Mouse (Mus musculus) CH12.LX (cell line): ENCODE results near the gene Necab2. TPM values are rescaled to one million over a fixed set of nuclear protein-coding genes. Genes with fewer than 3 reads are reported as not detected.

Source experiments
- DNase-seq: peaks from one replicate; pipeline ENCODE4 v3.0.0-alpha.2; 2013; ENCODE audit errors: extremely low read depth
- H3K27ac ChIP-seq: 2 replicates; pipeline ENCODE4 v1.5.1; 2012; ENCODE audit warnings: low read depth, mild to moderate bottlenecking, control low read depth, moderate library complexity; ENCODE audit not compliant: insufficient read depth
- H3K27me3 ChIP-seq: replicated peaks from 2 replicates; pipeline ENCODE3; 2012; ENCODE audit warnings: inconsistent platforms
- H3K36me3 ChIP-seq, 2 experiments: replicated peaks in 1 of 2; 2 replicates each; pipeline versions ENCODE3 to v1.6.1; 2012; ENCODE audit warnings: inconsistent platforms in 1 of 2, low read length in 1 of 2, mild to moderate bottlenecking in 1 of 2, mixed read lengths in 1 of 2, moderate library complexity in 1 of 2; ENCODE audit not compliant: control insufficient read depth in 1 of 2, insufficient read depth in 1 of 2
- H3K4me1 ChIP-seq, 2 experiments: 2 replicates each; pipeline ENCODE4 v1.6.1; 2012; ENCODE audit warnings: inconsistent platforms in 1 of 2, moderate library complexity in 1 of 2; ENCODE audit not compliant: insufficient read depth in 2 of 2, control insufficient read depth in 1 of 2
- H3K4me2 ChIP-seq: 2 replicates; pipeline ENCODE4 v1.6.1; 2012; ENCODE audit warnings: low read depth, mild to moderate bottlenecking, control low read depth; ENCODE audit not compliant: poor library complexity, insufficient read depth, severe bottlenecking
- H3K4me3 ChIP-seq, 3 experiments: fragments of 150-350 bp in 1 of 3; sonication (generic) in 1 of 3; replicated peaks in 1 of 3; 2 replicates each; pipeline versions ENCODE3 to v1.5.1; 2011 to 2012; ENCODE audit warnings: low read depth in 2 of 3, low read length in 2 of 3, mild to moderate bottlenecking in 2 of 3, moderate library complexity in 2 of 3, control low read depth in 1 of 3, improper control_type of control experiment in 1 of 3, inconsistent platforms in 1 of 3, mixed read lengths in 1 of 3; ENCODE audit not compliant: poor library complexity in 1 of 3
- H3K79me2 ChIP-seq: replicated peaks from 2 replicates; pipeline ENCODE4 v1.6.1; 2012; ENCODE audit warnings: mild to moderate bottlenecking, moderate library complexity; ENCODE audit not compliant: control insufficient read depth, poor library complexity, insufficient read depth, severe bottlenecking; ENCODE audit errors: extremely low read depth
- H3K9ac ChIP-seq: 2 replicates; pipeline ENCODE4 v1.6.1; 2012; ENCODE audit warnings: low read depth, mild to moderate bottlenecking, control low read depth, moderate library complexity; ENCODE audit not compliant: insufficient read depth
- H3K9me3 ChIP-seq: replicated peaks from 2 replicates; pipeline ENCODE3; 2012; ENCODE audit warnings: low read length, inconsistent platforms, mixed read lengths
- BHLHE40 ChIP-seq: IDR thresholded peaks from 2 replicates; pipeline ENCODE4 v1.6.1; 2011; ENCODE audit warnings: mild to moderate bottlenecking, low read depth, low read length, improper control_type of control experiment
- CHD1 ChIP-seq: IDR thresholded peaks from 2 replicates; pipeline ENCODE4 v1.6.1; 2012; ENCODE audit warnings: low read depth, low read length, improper control_type of control experiment, inconsistent platforms
- CHD2 ChIP-seq: IDR thresholded peaks from 2 replicates; pipeline ENCODE4 v1.6.1; 2011; ENCODE audit warnings: low read length, improper control_type of control experiment
- E2F4 ChIP-seq: IDR thresholded peaks from 2 replicates; pipeline ENCODE4 v1.6.1; 2011; ENCODE audit warnings: low read depth, low read length, improper control_type of control experiment; ENCODE audit not compliant: insufficient replicate concordance
- EP300 ChIP-seq: IDR thresholded peaks from 2 replicates; pipeline ENCODE4 v1.6.1; 2011; ENCODE audit warnings: low read length, improper control_type of control experiment
- IRF4 ChIP-seq: IDR thresholded peaks from 2 replicates; pipeline ENCODE4 v1.6.1; 2014; ENCODE audit warnings: low read depth, mild to moderate bottlenecking, inconsistent platforms, low read length, improper control_type of control experiment
- JUND ChIP-seq: conservative IDR thresholded peaks from 2 replicates; pipeline ENCODE4 v1.6.1; 2011; ENCODE audit warnings: low read depth, low read length, improper control_type of control experiment
- KAT2A ChIP-seq: IDR thresholded peaks from 2 replicates; pipeline ENCODE4 v1.6.1; 2012; ENCODE audit warnings: low read length, improper control_type of control experiment, inconsistent platforms; ENCODE audit not compliant: insufficient replicate concordance
- MAX ChIP-seq: IDR thresholded peaks from 2 replicates; pipeline ENCODE4 v1.6.1; 2011; ENCODE audit warnings: low read length, improper control_type of control experiment
- MAZ ChIP-seq: IDR thresholded peaks from 2 replicates; pipeline ENCODE4 v1.6.1; 2012; ENCODE audit warnings: low read depth, mild to moderate bottlenecking, inconsistent platforms, low read length, improper control_type of control experiment, moderate library complexity
- MEF2A ChIP-seq: IDR thresholded peaks from 2 replicates; pipeline ENCODE4 v1.6.1; 2014; ENCODE audit warnings: low read depth, mild to moderate bottlenecking, inconsistent platforms, low read length, improper control_type of control experiment, borderline replicate concordance
- NRF1 ChIP-seq: IDR thresholded peaks from 2 replicates; pipeline ENCODE4 v1.6.1; 2014; ENCODE audit warnings: low read depth, mild to moderate bottlenecking, inconsistent platforms, low read length, improper control_type of control experiment, moderate library complexity
- PAX5 ChIP-seq: IDR thresholded peaks from 2 replicates; pipeline ENCODE4 v1.6.1; 2012; ENCODE audit warnings: low read length, inconsistent platforms, mixed read lengths
- POLR2AphosphoS2 ChIP-seq: IDR thresholded peaks from 2 replicates; pipeline ENCODE4 v1.6.1; 2011; ENCODE audit warnings: low read depth, low read length, improper control_type of control experiment
- RAD21 ChIP-seq: IDR thresholded peaks from 2 replicates; pipeline ENCODE4 v1.6.1; 2011; ENCODE audit warnings: low read depth, mild to moderate bottlenecking, low read length, improper control_type of control experiment, moderate library complexity
- SIN3A ChIP-seq: IDR thresholded peaks from 2 replicates; pipeline ENCODE4 v1.6.1; 2012; ENCODE audit warnings: low read length, improper control_type of control experiment, inconsistent platforms
- USF1 ChIP-seq: IDR thresholded peaks from 2 replicates; pipeline ENCODE4 v1.6.1; 2014; ENCODE audit warnings: low read depth, mild to moderate bottlenecking, inconsistent platforms, low read length, improper control_type of control experiment
- USF2 ChIP-seq: conservative IDR thresholded peaks from 2 replicates; pipeline ENCODE4 v1.6.1; 2011; ENCODE audit warnings: low read depth, low read length, improper control_type of control experiment
- ZKSCAN1 ChIP-seq: IDR thresholded peaks from 2 replicates; pipeline ENCODE4 v1.6.1; 2012; ENCODE audit warnings: low read depth, inconsistent platforms, low read length, improper control_type of control experiment, borderline replicate concordance
- ZNF384 ChIP-seq: IDR thresholded peaks from 2 replicates; pipeline ENCODE4 v1.6.1; 2012; ENCODE audit warnings: low read depth, low read length, improper control_type of control experiment, inconsistent platforms
- dilution Hi-C: fragments of 300-500 bp; cut with MboI; formaldehyde crosslinking; loops from 2 replicates; pipeline ENCODE4 v1.14.3; 2020; ENCODE audit warnings: low sequenced_read_pairs; ENCODE audit not compliant: extremely low pct_unique_long_range_greater_than_20kb, extremely low pct_ligation_motif_present
- in situ Hi-C: fragments of 300-500 bp; cut with MboI; formaldehyde crosslinking; loops from 3 replicates; pipeline ENCODE4 v1.14.3; 2019; ENCODE audit warnings: low sequenced_read_pairs, low pct_ligation_motif_present, low pct_unique_long_range_greater_than_20kb, mixed read lengths
- polyA plus RNA-seq: library from polyadenylated mRNA; unstranded; fragments of >175 nt; gene quantifications from 2 replicates; pipeline ENCODE4 v1.2.1, GENCODE M21; 2012; ENCODE audit warnings: low read depth; ENCODE audit not compliant: insufficient read length
- total RNA-seq, 2 experiments: library from RNA; depleted of rRNA; stranded (reverse); fragments of 300-350 nt in 1 of 2; fragments of >200 nt in 1 of 2; gene quantifications; 2 replicates each; pipeline ENCODE4 v1.2.3; 2012 to 2014

Necab2 gene
- total and polyA plus RNA-seq, 3 experiments, result not detected

- no peaks in the 10 kb centered on the region for H3K27me3 ChIP-seq
- peaks cover 10 to 33% of the 10 kb centered on the region in 2 experiments for H3K36me3 ChIP-seq
- no peaks in the 10 kb centered on the region for H3K9me3 ChIP-seq
- no peak overlapping the region for H3K4me3 ChIP-seq
- H3K4me2 ChIP-seq, result no peak overlapping the region
- H3K79me2 ChIP-seq, result no peaks in the 10 kb centered on the region
- in situ Hi-C loops (no loop called here), dilution Hi-C loops (no loop called here)
- no peak overlapping the region for H3K9ac ChIP-seq
- DNase-seq, result no peak
- no peak overlapping the region for H3K27ac ChIP-seq
- TF ChIP-seq SIN3A (no peak), EP300 (no peak), CHD2 (no peak), NRF1 (no peak), ZKSCAN1 (no peak), KAT2A (no peak), MEF2A (no peak), ZNF384 (no peak)
- peaks cover 10 to 16% of the 10 kb centered on the region in 2 experiments; a peak in 3 of 4 replicates for H3K4me1 ChIP-seq
Measured at GRCm38 (mm10) chr8:119398558-119398957, 48.0 kb upstream of the Necab2 start.

GRCm38 (mm10) chr8:119399255-119399654 lies 47.3 kb upstream of the Necab2 start:
- Histone ChIP-seq H3K9ac (no peak overlapping the region), H3K27me3 (no peaks in the 10 kb centered on the region), H3K79me2 (no peaks in the 10 kb centered on the region), H3K27ac (no peak overlapping the region), H3K4me3 (no peak overlapping the region), H3K4me1 (peaks cover 6 to 16% of the 10 kb centered on the region in 2 experiments; a peak in 3 of 4 replicates), H3K36me3 (peaks cover 10 to 34% of the 10 kb centered on the region in 2 experiments), H3K9me3 (no peaks in the 10 kb centered on the region), H3K4me2 (no peak overlapping the region)
- no peak for TF ChIP-seq USF1
- TF ChIP-seq BHLHE40, result no peak
- TF ChIP-seq E2F4, result no peak
- TF ChIP-seq JUND, result no peak
- DNase-seq, result no peak
- in situ Hi-C loops, result no loop called here
- dilution Hi-C loops, result no loop called here

DNA sequence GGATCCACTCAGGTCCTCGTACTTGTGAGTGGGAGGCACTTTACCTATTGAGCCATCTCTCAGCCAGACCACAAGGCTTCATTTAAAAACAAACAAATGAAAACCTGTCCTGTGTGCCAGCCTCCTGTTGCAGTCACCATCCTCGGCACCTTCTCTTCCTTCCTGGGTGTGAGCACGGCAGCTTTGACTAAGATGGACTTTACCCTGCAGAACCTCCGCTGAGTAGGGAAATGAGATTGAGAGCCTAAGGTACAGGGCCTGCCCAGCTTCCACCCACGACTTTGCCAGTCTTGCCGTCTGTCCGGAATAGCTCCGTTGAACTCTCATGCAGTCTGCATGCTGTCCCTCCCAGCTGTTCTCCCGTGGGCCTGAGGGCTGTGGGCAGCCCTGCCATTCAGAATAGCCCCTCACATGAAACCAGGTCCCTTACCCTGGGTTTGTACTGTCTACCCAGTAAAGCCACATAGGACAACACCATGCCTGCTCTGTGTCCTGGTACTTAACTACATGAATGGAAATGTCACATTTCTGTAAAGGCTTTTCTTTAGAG lies 46.3 kb upstream of the Necab2 start:
- Histone ChIP-seq H3K9ac (no peak overlapping the region), H3K79me2 (no peaks in the 10 kb centered on the region), H3K27ac (no peak overlapping the region), H3K36me3 (peaks cover 18 to 43% of the 10 kb centered on the region in 2 experiments), H3K4me3 (no peak overlapping the region), H3K9me3 (no peaks in the 10 kb centered on the region), H3K4me2 (no peak overlapping the region), H3K4me1 (peaks cover 12 to 15% of the 10 kb centered on the region in 2 experiments), H3K27me3 (no peaks in the 10 kb centered on the region)
- DNase-seq, result no peak
- in situ Hi-C loops (no loop called here), dilution Hi-C loops (no loop called here)
- TF ChIP-seq MAX (no peak), MAZ (no peak), IRF4 (no peak), RAD21 (no peak), USF2 (no peak), JUND (no peak), POLR2AphosphoS2 (no peak), PAX5 (no peak), CHD1 (no peak), KAT2A (no peak)
